Mouse (Mus musculus) embryonic facial prominence, embryonic 12.5 days (tissue): ENCODE results near the gene Lhfpl3. TPM values are rescaled to one million over a fixed set of nuclear protein-coding genes. Genes with fewer than 3 reads are reported as not detected.

Experiments
- ATAC-seq: fragments of 200-750 bp; cut with Nextera tagmentation; 2 replicates; pipeline ENCODE4 v1.8.0; 2017; ENCODE audit not compliant: insufficient number of reproducible peaks, insufficient read depth, low FRiP score, low TSS enrichment
- H3K27ac ChIP-seq: fragments of 300-500 bp; sonication (generic); 2 replicates; pipeline ENCODE4 v1.5.1; 2016; ENCODE audit warnings: mild to moderate bottlenecking
- H3K27me3 ChIP-seq: fragments of 300-500 bp; sonication (generic); 2 replicates; pipeline ENCODE4 v1.6.1; 2016; ENCODE audit warnings: mild to moderate bottlenecking, moderate library complexity
- H3K36me3 ChIP-seq: fragments of 300-500 bp; sonication (generic); 2 replicates; pipeline ENCODE4 v1.6.1; 2016; ENCODE audit warnings: mild to moderate bottlenecking
- H3K4me1 ChIP-seq: fragments of 300-500 bp; sonication (generic); 2 replicates; pipeline ENCODE4 v1.6.1; 2016
- H3K4me2 ChIP-seq: fragments of 300-500 bp; sonication (generic); replicated peaks from 2 replicates; pipeline ENCODE4 v1.6.1; 2016; ENCODE audit warnings: mild to moderate bottlenecking, moderate library complexity
- H3K4me3 ChIP-seq: fragments of 300-500 bp; sonication (generic); 2 replicates; pipeline ENCODE4 v1.5.1; 2016; ENCODE audit warnings: mild to moderate bottlenecking
- H3K9ac ChIP-seq: fragments of 300-500 bp; sonication (generic); 2 replicates; pipeline ENCODE4 v1.6.1; 2016; ENCODE audit warnings: mild to moderate bottlenecking, moderate library complexity
- H3K9me3 ChIP-seq: fragments of 300-500 bp; sonication (generic); 2 replicates; pipeline ENCODE4 v1.6.1; 2016; ENCODE audit warnings: mild to moderate bottlenecking, moderate library complexity
- WGBS: fragments of 180-500 bp; shearing (Covaris S2); methylation state at CpG from one replicate; pipeline ENCODE4 v1.1.7; 2016; 5-methylcytosine and 5-hydroxymethylcytosine counted together
- polyA plus RNA-seq: library from polyadenylated mRNA; unstranded; fragments of >200 nt; fragmentation: Nextera tagmentation; extraction: Ambion mirVana; gene quantifications from 2 replicates; pipeline ENCODE4 v1.2.1, GENCODE M21; 2016

Lhfpl3 gene
- polyA plus RNA-seq, 1 experiment from 2014 or later = 1.4 TPM

- no peak for ATAC-seq
- H3K36me3 ChIP-seq = no peaks in the 10 kb centered on the region
- H3K4me2 ChIP-seq = no peak overlapping the region
- H3K4me1 ChIP-seq = no peaks in the 10 kb centered on the region
- WGBS = 58% methylated on average over 5 of the region's 5 CpGs
- no peak overlapping the region for H3K4me3 ChIP-seq
- H3K27ac ChIP-seq = no peak overlapping the region
- H3K27me3 ChIP-seq = no peaks in the 10 kb centered on the region
- no peaks in the 10 kb centered on the region for H3K9me3 ChIP-seq
- H3K9ac ChIP-seq = no peak overlapping the region
Observed at GRCm38 (mm10) chr5:22943306-22943705, 197.4 kb downstream of the Lhfpl3 start.

- H3K9me3 ChIP-seq = no peaks in the 10 kb centered on the region
- no peak overlapping the region for H3K9ac ChIP-seq
- H3K4me3 ChIP-seq = no peak overlapping the region
- no peaks in the 10 kb centered on the region for H3K4me1 ChIP-seq
- no peak overlapping the region for H3K27ac ChIP-seq
- H3K36me3 ChIP-seq = no peaks in the 10 kb centered on the region
- ATAC-seq = no peak
- no peaks in the 10 kb centered on the region for H3K27me3 ChIP-seq
- WGBS = 58% methylated on average over 6 of the region's 6 CpGs
- no peak overlapping the region for H3K4me2 ChIP-seq
Observed at GRCm38 (mm10) chr5:22963300-22963699, 217.4 kb downstream of the Lhfpl3 start.

- H3K4me2 ChIP-seq = no peak overlapping the region
- H3K36me3 ChIP-seq = no peaks in the 10 kb centered on the region
- H3K4me3 ChIP-seq = no peak overlapping the region
- 83% methylated on average over 2 of the region's 2 CpGs for WGBS
- H3K4me1 ChIP-seq = no peaks in the 10 kb centered on the region
- ATAC-seq = no peak
- H3K27ac ChIP-seq = no peak overlapping the region
- H3K27me3 ChIP-seq = no peaks in the 10 kb centered on the region
- H3K9ac ChIP-seq = no peak overlapping the region
- no peaks in the 10 kb centered on the region for H3K9me3 ChIP-seq
Observed at GRCm38 (mm10) chr5:22986771-22987170, 240.9 kb downstream of the Lhfpl3 start.

- no peaks in the 10 kb centered on the region for H3K36me3 ChIP-seq
- H3K4me1 ChIP-seq = no peaks in the 10 kb centered on the region
- H3K9me3 ChIP-seq = no peaks in the 10 kb centered on the region
- H3K27me3 ChIP-seq = no peaks in the 10 kb centered on the region
- H3K27ac ChIP-seq = no peak overlapping the region
- H3K9ac ChIP-seq = no peak overlapping the region
- H3K4me3 ChIP-seq = no peak overlapping the region
- ATAC-seq = no peak
- H3K4me2 ChIP-seq = no peak overlapping the region
- WGBS = 78% methylated on average over 3 of the region's 3 CpGs
Observed at GRCm38 (mm10) chr5:22999811-23000210, 254.0 kb downstream of the Lhfpl3 start.

- WGBS = 81% methylated on average over 2 of the region's 2 CpGs
- H3K9ac ChIP-seq = no peak overlapping the region
- no peaks in the 10 kb centered on the region for H3K4me1 ChIP-seq
- H3K4me3 ChIP-seq = no peak overlapping the region
- no peak overlapping the region for H3K27ac ChIP-seq
- no peaks in the 10 kb centered on the region for H3K36me3 ChIP-seq
- H3K9me3 ChIP-seq = no peaks in the 10 kb centered on the region
- H3K27me3 ChIP-seq = no peaks in the 10 kb centered on the region
- no peak for ATAC-seq
- H3K4me2 ChIP-seq = no peak overlapping the region
Observed at GRCm38 (mm10) chr5:23003123-23003797, 257.4 kb downstream of the Lhfpl3 start.

- H3K27ac ChIP-seq = no peak overlapping the region
- H3K36me3 ChIP-seq = no peaks in the 10 kb centered on the region
- H3K4me2 ChIP-seq = no peak overlapping the region
- no peak overlapping the region for H3K4me3 ChIP-seq
- no peaks in the 10 kb centered on the region for H3K27me3 ChIP-seq
- ATAC-seq = no peak
- no peak overlapping the region for H3K9ac ChIP-seq
- H3K9me3 ChIP-seq = no peaks in the 10 kb centered on the region
- WGBS = 80% methylated on average over 1 of the region's 1 CpGs
- no peaks in the 10 kb centered on the region for H3K4me1 ChIP-seq
Observed at GRCm38 (mm10) chr5:23006207-23006606, 260.3 kb downstream of the Lhfpl3 start.

GRCm38 (mm10) chr5:23010460-23010859 is 264.6 kb downstream of the Lhfpl3 start:
- no peaks in the 10 kb centered on the region for H3K36me3 ChIP-seq
- H3K27ac ChIP-seq = no peak overlapping the region
- no peaks in the 10 kb centered on the region for H3K4me1 ChIP-seq
- no peak overlapping the region for H3K9ac ChIP-seq
- no peak overlapping the region for H3K4me3 ChIP-seq
- H3K27me3 ChIP-seq = no peaks in the 10 kb centered on the region
- H3K4me2 ChIP-seq = no peak overlapping the region
- 71% methylated on average over 1 of the region's 1 CpGs for whole genome bisulfite sequencing
- no peak for ATAC-seq
- no peaks in the 10 kb centered on the region for H3K9me3 ChIP-seq

GRCm38 (mm10) chr5:23013997-23014396 is 268.1 kb downstream of the Lhfpl3 start:
- H3K27ac ChIP-seq = no peak overlapping the region
- no peaks in the 10 kb centered on the region for H3K36me3 ChIP-seq
- no peak overlapping the region for H3K4me3 ChIP-seq
- H3K4me1 ChIP-seq = no peaks in the 10 kb centered on the region
- no peak for ATAC-seq
- no peak overlapping the region for H3K4me2 ChIP-seq
- no peaks in the 10 kb centered on the region for H3K27me3 ChIP-seq
- no peaks in the 10 kb centered on the region for H3K9me3 ChIP-seq
- no peak overlapping the region for H3K9ac ChIP-seq

GRCm38 (mm10) chr5:23015587-23016335 is 269.9 kb downstream of the Lhfpl3 start:
- Histone ChIP-seq H3K36me3 (no peaks in the 10 kb centered on the region), H3K9ac (no peak overlapping the region), H3K4me1 (no peaks in the 10 kb centered on the region), H3K27ac (no peak overlapping the region), H3K4me2 (no peak overlapping the region), H3K4me3 (no peak overlapping the region), H3K9me3 (no peaks in the 10 kb centered on the region), H3K27me3 (no peaks in the 10 kb centered on the region)
- WGBS = 72% methylated on average over 8 of the region's 8 CpGs
- no peak for ATAC-seq

- H3K4me2 ChIP-seq = no peak overlapping the region
- H3K9me3 ChIP-seq = no peaks in the 10 kb centered on the region
- H3K9ac ChIP-seq = no peak overlapping the region
- no peak overlapping the region for H3K4me3 ChIP-seq
- no peak for ATAC-seq
- H3K27me3 ChIP-seq = no peaks in the 10 kb centered on the region
- 69% methylated on average over 6 of the region's 6 CpGs for WGBS
- no peaks in the 10 kb centered on the region for H3K4me1 ChIP-seq
- no peak overlapping the region for H3K27ac ChIP-seq
- H3K36me3 ChIP-seq = no peaks in the 10 kb centered on the region
Observed at GRCm38 (mm10) chr5:23034944-23035726, 289.3 kb downstream of the Lhfpl3 start.

- no peaks in the 10 kb centered on the region for H3K27me3 ChIP-seq
- H3K9me3 ChIP-seq = no peaks in the 10 kb centered on the region
- H3K4me1 ChIP-seq = no peaks in the 10 kb centered on the region
- H3K27ac ChIP-seq = no peak overlapping the region
- no peak overlapping the region for H3K9ac ChIP-seq
- no peak for ATAC-seq
- H3K36me3 ChIP-seq = no peaks in the 10 kb centered on the region
- 74% methylated on average over 5 of the region's 5 CpGs for WGBS
- H3K4me3 ChIP-seq = no peak overlapping the region
- no peak overlapping the region for H3K4me2 ChIP-seq
Observed at GRCm38 (mm10) chr5:23035727-23036029, 289.8 kb downstream of the Lhfpl3 start.

GRCm38 (mm10) chr5:23040429-23040828 is 294.6 kb downstream of the Lhfpl3 start:
- no peak overlapping the region for H3K4me3 ChIP-seq
- ATAC-seq = no peak
- no peaks in the 10 kb centered on the region for H3K9me3 ChIP-seq
- no peak overlapping the region for H3K27ac ChIP-seq
- no peaks in the 10 kb centered on the region for H3K27me3 ChIP-seq
- no peaks in the 10 kb centered on the region for H3K36me3 ChIP-seq
- no peaks in the 10 kb centered on the region for H3K4me1 ChIP-seq
- 77% methylated on average over 4 of the region's 4 CpGs for WGBS
- no peak overlapping the region for H3K4me2 ChIP-seq
- no peak overlapping the region for H3K9ac ChIP-seq
